Mouse (Mus musculus): ENCODE data around the gene Ifne. TPM values are rescaled to one million over a fixed set of nuclear protein-coding genes. Genes with fewer than 3 reads are reported as not detected.

Gene Ifne
- total and polyA plus RNA-seq, 3 experiments: not detected

DNA sequence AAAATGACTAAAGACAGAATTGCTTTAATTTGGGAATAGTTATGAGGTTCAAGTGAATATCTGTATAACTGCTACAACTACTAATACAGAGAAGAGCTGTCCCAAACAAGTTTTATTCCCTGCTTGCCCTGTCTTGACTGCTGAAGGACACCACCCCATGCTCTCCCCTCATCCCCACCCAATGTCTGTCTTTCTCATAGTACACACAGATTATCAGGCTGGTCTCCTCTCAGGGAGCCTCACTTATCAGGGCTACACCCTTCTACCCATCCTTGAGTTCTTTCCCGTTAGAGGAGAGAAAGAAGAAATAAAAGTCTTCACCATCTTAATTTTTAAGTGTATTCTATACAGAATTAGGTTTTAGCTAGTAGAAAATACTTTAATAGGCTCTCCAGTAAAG is 34.0 kb upstream of the Ifne start:
- Histone ChIP-seq H3K4me2 (ENCODE audit: insufficient read depth, low read depth, poor library complexity, severe bottlenecking) (no peak overlapping the region), H3K4me1 (ENCODE audit: control insufficient read depth in 1 of 2, insufficient read depth in 2 of 2) (peaks cover 0 to 16% of the 10 kb centered on the region in 2 experiments; a peak in 1 of 4 replicates), H3K9me3 (replicated peaks; ENCODE audit: low read length) (no peaks in the 10 kb centered on the region), H3K27me3 (replicated peaks) (no peaks in the 10 kb centered on the region), H3K4me3 (replicated peaks in 1 of 3; ENCODE audit: low read depth in 2 of 3, low read length in 2 of 3, poor library complexity in 1 of 3) (no peak overlapping the region), H3K27ac (ENCODE audit: insufficient read depth, low read depth) (no peak overlapping the region), H3K79me2 (replicated peaks; ENCODE audit: control insufficient read depth, extremely low read depth, insufficient read depth, poor library complexity, severe bottlenecking) (peaks cover 45% of the 10 kb centered on the region), H3K36me3 (replicated peaks in 1 of 2; ENCODE audit: control insufficient read depth in 1 of 2, insufficient read depth in 1 of 2, low read length in 1 of 2) (peaks cover 50 to 79% of the 10 kb centered on the region in 2 experiments), H3K9ac (ENCODE audit: insufficient read depth, low read depth) (no peak overlapping the region)
- in situ Hi-C loops (cut with MboI; ENCODE audit: low pct_ligation_motif_present, low pct_unique_long_range_greater_than_20kb, low sequenced_read_pairs): no loop called here
- dilution Hi-C loops (cut with MboI; ENCODE audit: extremely low pct_ligation_motif_present, extremely low pct_unique_long_range_greater_than_20kb, low sequenced_read_pairs): no loop called here
- TF ChIP-seq TCF12 (IDR thresholded peaks at IDR 0.05; ENCODE audit: low read depth, low read length): no peak
- TF ChIP-seq SMC3 (IDR thresholded peaks at IDR 0.05; ENCODE audit: low read depth, low read length): no peak
- TF ChIP-seq TBP (conservative IDR thresholded peaks at IDR 0.05; ENCODE audit: low read depth, low read length): no peak
- TF ChIP-seq POLR2A (IDR thresholded peaks at IDR 0.05; ENCODE audit: low read depth, low read length): no peak
- no peak for TF ChIP-seq KAT2A (IDR thresholded peaks at IDR 0.05; ENCODE audit: insufficient replicate concordance, low read length)
- TF ChIP-seq PAX5 (IDR thresholded peaks at IDR 0.05; ENCODE audit: low read length): no peak
- TF ChIP-seq RCOR1 (conservative IDR thresholded peaks at IDR 0.05; ENCODE audit: low read depth, low read length): no peak
- no peak for DNase-seq (ENCODE audit: extremely low read depth)

DNA sequence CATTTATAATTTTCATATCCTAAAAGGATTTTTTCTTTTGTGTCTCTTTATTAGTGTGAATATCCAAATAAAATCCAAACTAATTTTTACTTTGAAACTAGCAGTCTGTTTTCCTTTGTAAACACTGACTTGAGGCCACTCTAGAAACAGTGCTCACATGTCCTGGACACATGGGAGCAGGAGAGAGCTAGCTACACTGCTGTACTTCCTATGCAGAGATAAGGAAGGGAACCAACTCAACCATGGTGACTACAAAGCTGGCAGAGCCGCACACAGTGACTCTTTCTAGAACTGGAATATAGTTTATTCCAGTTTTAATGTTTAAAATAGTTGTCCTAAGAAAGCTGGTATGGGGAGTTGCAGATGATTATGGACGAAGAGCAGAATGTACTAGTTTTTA is 32.9 kb upstream of the Ifne start:
- no peak overlapping the region for H3K9ac ChIP-seq (ENCODE audit: insufficient read depth, low read depth)
- TF ChIP-seq JUN (IDR thresholded peaks at IDR 0.05; ENCODE audit: insufficient read depth, low read depth, low read length): no peak
- no peak for TF ChIP-seq MAFK (IDR thresholded peaks at IDR 0.05; ENCODE audit: insufficient replicate concordance, low read length)
- no peak for TF ChIP-seq ZC3H11A (IDR thresholded peaks at IDR 0.05; ENCODE audit: low read depth, low read length)
- TF ChIP-seq ZMIZ1 (IDR thresholded peaks at IDR 0.05; ENCODE audit: low read depth, low read length): no peak
- no peak for TF ChIP-seq TBP (conservative IDR thresholded peaks at IDR 0.05; ENCODE audit: low read depth, low read length)
- no peak for TF ChIP-seq MYC (IDR thresholded peaks at IDR 0.05; ENCODE audit: low read depth, low read length)
- TF ChIP-seq MAX (IDR thresholded peaks at IDR 0.05; ENCODE audit: low read length): no peak
- TF ChIP-seq MEF2A (IDR thresholded peaks at IDR 0.05; ENCODE audit: borderline replicate concordance, low read depth, low read length): no peak
- no peak for TF ChIP-seq ZKSCAN1 (IDR thresholded peaks at IDR 0.05; ENCODE audit: borderline replicate concordance, low read depth, low read length)
- TF ChIP-seq E2F4 (IDR thresholded peaks at IDR 0.05; ENCODE audit: insufficient replicate concordance, low read depth, low read length): no peak
- TF ChIP-seq PAX5 (IDR thresholded peaks at IDR 0.05; ENCODE audit: low read length): no peak
- TF ChIP-seq MXI1 (IDR thresholded peaks at IDR 0.05; ENCODE audit: low read depth, low read length): no peak
- no peaks in the 10 kb centered on the region for H3K27me3 ChIP-seq (replicated peaks)
- H3K27ac ChIP-seq (ENCODE audit: insufficient read depth, low read depth): no peak overlapping the region
- no peak overlapping the region for H3K4me3 ChIP-seq (replicated peaks in 1 of 3; ENCODE audit: low read depth in 2 of 3, low read length in 2 of 3, poor library complexity in 1 of 3)
- H3K79me2 ChIP-seq (replicated peaks; ENCODE audit: control insufficient read depth, extremely low read depth, insufficient read depth, poor library complexity, severe bottlenecking): peaks cover 34% of the 10 kb centered on the region
- peaks cover 0 to 5% of the 10 kb centered on the region in 2 experiments; a peak in 1 of 4 replicates for H3K4me1 ChIP-seq (ENCODE audit: control insufficient read depth in 1 of 2, insufficient read depth in 2 of 2)
- peaks cover 49 to 79% of the 10 kb centered on the region in 2 experiments for H3K36me3 ChIP-seq (replicated peaks in 1 of 2; ENCODE audit: control insufficient read depth in 1 of 2, insufficient read depth in 1 of 2, low read length in 1 of 2)
- in situ Hi-C loops (cut with MboI; ENCODE audit: low pct_ligation_motif_present, low pct_unique_long_range_greater_than_20kb, low sequenced_read_pairs): no loop called here
- H3K4me2 ChIP-seq (ENCODE audit: insufficient read depth, low read depth, poor library complexity, severe bottlenecking): no peak overlapping the region
- dilution Hi-C loops (cut with MboI; ENCODE audit: extremely low pct_ligation_motif_present, extremely low pct_unique_long_range_greater_than_20kb, low sequenced_read_pairs): no loop called here
- DNase-seq (ENCODE audit: extremely low read depth): no peak
- H3K9me3 ChIP-seq (replicated peaks; ENCODE audit: low read length): no peaks in the 10 kb centered on the region
